Mouse (Mus musculus) heart, postnatal 0 days (tissue): ENCODE results near the gene Cyp4a32. TPM values are rescaled to one million over a fixed set of nuclear protein-coding genes. Genes with fewer than 3 reads are reported as not detected.

Experiments used
- ATAC-seq: fragments of 200-750 bp; cut with Nextera tagmentation; 2 replicates; pipeline ENCODE4 v1.8.0; 2017; ENCODE audit warnings: low read depth, moderate number of reproducible peaks, moderate library complexity; ENCODE audit not compliant: insufficient read depth
- DNase-seq: peaks from one replicate; pipeline ENCODE4 v3.0.0-alpha.2; 2016; ENCODE audit warnings: low spot score
- H3K27ac ChIP-seq: fragments of 300-500 bp; sonication (generic); 2 replicates; pipeline ENCODE4 v1.5.1; 2014; ENCODE audit warnings: low read depth, mild to moderate bottlenecking
- H3K27me3 ChIP-seq: fragments of 300-500 bp; sonication (generic); 2 replicates; pipeline ENCODE4 v1.6.1; 2014; ENCODE audit warnings: low read length, mixed read lengths; ENCODE audit not compliant: control insufficient read depth, insufficient read depth
- H3K36me3 ChIP-seq: fragments of 300-500 bp; sonication (generic); replicated peaks from 2 replicates; pipeline ENCODE4 v1.6.1; 2014; ENCODE audit warnings: low read length, mixed read lengths; ENCODE audit not compliant: control insufficient read depth, insufficient read depth
- H3K4me1 ChIP-seq: fragments of 300-500 bp; sonication (generic); 2 replicates; pipeline ENCODE4 v1.6.1; 2014; ENCODE audit warnings: antibody characterized with exemption; ENCODE audit not compliant: control insufficient read depth, insufficient read depth
- H3K4me2 ChIP-seq: fragments of 300-500 bp; sonication (generic); 2 replicates; pipeline ENCODE4 v1.6.1; 2014; ENCODE audit warnings: low read depth, mild to moderate bottlenecking, low read length, moderate library complexity
- H3K4me3 ChIP-seq: fragments of 300-500 bp; sonication (generic); 2 replicates; pipeline ENCODE4 v1.5.1; 2014; ENCODE audit warnings: low read depth, low read length
- H3K9ac ChIP-seq: fragments of 300-500 bp; sonication (generic); replicated peaks from 2 replicates; pipeline ENCODE4 v1.6.1; 2014; ENCODE audit warnings: low read depth, low read length, mixed read lengths
- H3K9me3 ChIP-seq: fragments of 300-500 bp; sonication (generic); replicated peaks from 2 replicates; pipeline ENCODE4 v1.6.1; 2016; ENCODE audit warnings: low read length; ENCODE audit not compliant: control insufficient read depth
- CTCF ChIP-seq: IDR thresholded peaks from 2 replicates; pipeline ENCODE4 v1.5.1; 2016; ENCODE audit warnings: antibody characterized with exemption, control low read depth, low read depth
- EP300 ChIP-seq: IDR thresholded peaks from 2 replicates; pipeline ENCODE4 v1.6.1; 2016; ENCODE audit warnings: antibody characterized with exemption, low read depth
- WGBS: fragments of 180-500 bp; shearing (Covaris S2); extraction: QIAGEN DNeasy Blood & Tissue Kit; methylation state at CpG from one replicate; pipeline ENCODE4 v1.1.7; 2014; 5-methylcytosine and 5-hydroxymethylcytosine counted together
- polyA plus RNA-seq: library from polyadenylated mRNA; unstranded; fragments of >200 nt; fragmentation: Nextera tagmentation; extraction: Ambion mirVana; gene quantifications from 2 replicates; pipeline ENCODE4 v1.2.1, GENCODE M21; 2015
- total RNA-seq: library from RNA; depleted of rRNA; stranded (reverse); fragments of >200 nt; gene quantifications from 2 replicates; pipeline ENCODE4 v1.2.3, GENCODE M21; 2014; ENCODE audit warnings: low replicate concordance

Gene Cyp4a32
- total and polyA plus RNA-seq, 2 experiments from 2014 or later, result not detected

DNA sequence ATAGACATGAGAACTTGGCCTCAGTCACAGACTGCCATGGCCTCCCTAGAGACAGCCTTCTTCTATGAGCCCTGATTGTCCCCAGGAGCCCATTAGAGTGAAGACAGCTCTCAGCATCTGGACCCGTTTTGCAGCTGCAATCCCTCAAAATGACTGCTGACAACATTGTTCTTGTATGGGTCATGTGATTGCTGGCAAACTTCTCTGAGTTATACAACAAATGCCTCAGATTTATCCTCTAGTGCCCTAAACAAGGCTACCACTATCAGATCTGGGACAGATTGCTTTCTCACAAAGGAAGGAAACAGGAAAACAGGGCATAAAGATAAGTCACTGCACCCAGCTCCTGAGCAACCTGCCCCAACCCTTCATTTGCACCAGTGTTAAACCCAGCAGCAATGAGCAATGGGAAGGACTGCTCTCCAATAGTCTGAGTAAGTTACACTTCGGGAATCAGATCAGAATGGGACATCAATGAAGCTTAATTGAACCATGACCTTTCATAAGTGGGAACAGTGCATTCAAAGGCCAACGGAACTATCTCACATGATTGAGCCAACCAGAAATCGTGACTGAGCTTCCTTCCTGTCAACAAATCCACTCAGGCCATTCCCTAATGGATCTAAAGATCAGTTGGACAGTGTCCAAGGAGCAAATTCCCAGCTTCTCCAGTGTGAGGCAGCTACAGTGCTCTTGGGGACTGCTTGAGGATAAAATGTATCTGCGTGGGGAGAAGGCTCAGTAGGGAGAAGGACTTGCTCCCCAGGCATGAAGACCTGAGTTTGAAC, 42.4 kb downstream of the Cyp4a32 start:
- peak; percentile 31 for ATAC-seq
- H3K27me3 ChIP-seq, result no peaks in the 10 kb centered on the region
- no peak for TF ChIP-seq CTCF
- peak; percentile 68; the same call in 1 of the 2 replicates for TF ChIP-seq EP300
- WGBS, result 29% methylated on average over 5 of the region's 5 CpGs
- H3K9ac ChIP-seq, result no peak overlapping the region
- H3K4me2 ChIP-seq, result no peak overlapping the region
- H3K36me3 ChIP-seq, result no peaks in the 10 kb centered on the region
- peaks cover 7% of the 10 kb centered on the region; the same call in 1 of the 2 replicates for H3K4me1 ChIP-seq
- H3K27ac ChIP-seq, result peak overlapping the region; percentile 41; the same call in 1 of the 2 replicates
- DNase-seq, result peak; percentile 6
- no peak overlapping the region for H3K4me3 ChIP-seq
- no peaks in the 10 kb centered on the region for H3K9me3 ChIP-seq

DNA sequence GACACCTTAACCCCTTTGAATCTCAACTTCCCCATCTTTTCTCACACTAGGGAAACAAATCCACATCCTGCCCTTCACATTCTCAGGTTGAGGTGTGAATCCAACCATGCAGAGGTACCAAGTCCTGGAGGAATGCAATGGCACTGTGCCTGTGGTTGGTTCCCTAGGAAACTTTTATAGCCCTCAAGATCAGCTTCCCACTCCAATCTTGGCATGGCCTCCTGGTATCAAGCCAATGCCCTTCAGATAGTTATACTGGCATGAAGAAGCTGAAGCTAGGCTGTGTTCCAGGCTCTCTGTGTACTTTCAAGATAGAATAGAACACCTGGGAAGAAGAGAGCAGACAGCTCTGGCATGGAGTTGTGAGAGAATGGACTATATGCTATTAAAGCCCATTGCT, 44.6 kb downstream of the Cyp4a32 start:
- no peak for ATAC-seq
- H3K4me1 ChIP-seq, result peaks cover 7% of the 10 kb centered on the region; the same call in 1 of the 2 replicates
- H3K9me3 ChIP-seq, result no peaks in the 10 kb centered on the region
- no peaks in the 10 kb centered on the region for H3K27me3 ChIP-seq
- no peak for TF ChIP-seq CTCF
- TF ChIP-seq EP300, result no peak
- no peak overlapping the region for H3K9ac ChIP-seq
- no peak overlapping the region for H3K27ac ChIP-seq
- no peak for DNase-seq
- H3K4me3 ChIP-seq, result no peak overlapping the region
- no peaks in the 10 kb centered on the region for H3K36me3 ChIP-seq
- H3K4me2 ChIP-seq, result no peak overlapping the region

GRCm38 (mm10) chr4:115647580-115647979, 46.8 kb downstream of the Cyp4a32 start, which contains the start of gene Cyp4b1:
Gene Cyp4b1, minus strand, starts transcription at chr4:115647723.
- Histone ChIP-seq H3K9ac (no peak within 1 kb of the TSS), H3K9me3 (no peaks in the 10 kb centered on the region), H3K4me1 (peaks cover 7% of the 10 kb centered on the region; the same call in 1 of the 2 replicates), H3K27me3 (no peaks in the 10 kb centered on the region), H3K4me2 (no peak within 1 kb of the TSS), H3K27ac (no peak within 1 kb of the TSS), H3K4me3 (no peak within 1 kb of the TSS), H3K36me3 (no peaks in the 10 kb centered on the region)
- 66% methylated on average over 9 of the region's 9 CpGs for WGBS
- DNase-seq (peak; percentile 60), ATAC-seq (peak; percentile 53)
- no peak for TF ChIP-seq EP300
- no peak for TF ChIP-seq CTCF

DNA sequence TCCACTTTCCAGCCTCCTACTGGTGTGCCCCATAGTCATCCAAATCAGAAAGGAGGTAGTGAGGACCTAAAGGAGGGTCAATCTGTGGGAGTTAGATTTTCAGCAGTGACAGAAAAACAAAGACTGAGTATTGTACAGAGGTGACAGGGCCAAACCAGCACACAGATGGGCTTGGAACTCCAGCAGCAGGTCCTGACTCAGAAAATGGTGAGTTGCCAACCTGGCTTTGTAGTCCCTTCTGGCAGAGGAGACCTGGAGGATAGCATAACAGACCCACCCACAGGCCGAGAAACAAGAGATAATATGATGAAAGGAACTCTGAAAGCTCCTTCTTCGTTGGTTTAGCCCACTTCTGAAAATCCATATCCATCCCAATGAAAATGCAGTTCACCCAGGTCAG, 48.0 kb downstream of the Cyp4a32 start:
- DNase-seq, result no peak
- 36% methylated on average over 2 of the region's 2 CpGs for WGBS
- no peak for TF ChIP-seq CTCF
- no peak for TF ChIP-seq EP300

GRCm38 (mm10) chr4:115649344-115649743, 48.6 kb downstream of the Cyp4a32 start:
- Histone ChIP-seq H3K9ac (no peak overlapping the region), H3K4me3 (no peak overlapping the region), H3K27ac (no peak overlapping the region; the same call in 1 of the 2 replicates), H3K4me2 (no peak overlapping the region), H3K4me1 (peaks cover 7% of the 10 kb centered on the region; the same call in 1 of the 2 replicates), H3K36me3 (no peaks in the 10 kb centered on the region), H3K9me3 (no peaks in the 10 kb centered on the region), H3K27me3 (no peaks in the 10 kb centered on the region)
- ATAC-seq (peak; percentile 49; the same call in 1 of the 2 replicates), DNase-seq (peak; percentile 21)
- no peak for TF ChIP-seq EP300
- TF ChIP-seq CTCF, result no peak

More for the DNA sequence above, 48.0 kb downstream of the Cyp4a32 start:
- Histone ChIP-seq H3K9ac (no peak overlapping the region), H3K9me3 (no peaks in the 10 kb centered on the region), H3K27me3 (no peaks in the 10 kb centered on the region), H3K36me3 (no peaks in the 10 kb centered on the region), H3K4me2 (no peak overlapping the region), H3K4me1 (peaks cover 7% of the 10 kb centered on the region; the same call in 1 of the 2 replicates), H3K4me3 (no peak overlapping the region), H3K27ac (no peak overlapping the region)
- no peak for ATAC-seq
